Mouse (Mus musculus) heart, embryonic 16.5 days (tissue): ENCODE results near the gene Ncoa7. TPM values are rescaled to one million over a fixed set of nuclear protein-coding genes. Genes with fewer than 3 reads are reported as not detected.

Source experiments
- ATAC-seq: fragments of 200-750 bp; cut with Nextera tagmentation; replicated peaks from 2 replicates; pipeline ENCODE4 v1.8.0; 2017; ENCODE audit warnings: moderate number of reproducible peaks; ENCODE audit not compliant: insufficient read depth, low FRiP score; ENCODE audit errors: extremely low read depth
- H3K27ac ChIP-seq: fragments of 300-500 bp; sonication (generic); 2 replicates; pipeline ENCODE4 v1.5.1; 2014; ENCODE audit warnings: mild to moderate bottlenecking, low read length, control low read depth, moderate library complexity
- H3K27me3 ChIP-seq: fragments of 300-500 bp; sonication (generic); 2 replicates; pipeline ENCODE4 v1.6.1; 2014; ENCODE audit warnings: low read length, mixed read lengths; ENCODE audit not compliant: control insufficient read depth, insufficient read depth
- H3K36me3 ChIP-seq: fragments of 300-500 bp; sonication (generic); 2 replicates; pipeline ENCODE4 v1.6.1; 2014; ENCODE audit not compliant: control insufficient read depth, insufficient read depth
- H3K4me1 ChIP-seq: fragments of 300-500 bp; sonication (generic); 2 replicates; pipeline ENCODE4 v1.6.1; 2014; ENCODE audit warnings: low read length, mixed read lengths; ENCODE audit not compliant: control insufficient read depth, insufficient read depth
- H3K4me2 ChIP-seq: fragments of 300-500 bp; sonication (generic); 2 replicates; pipeline ENCODE4 v1.6.1; 2014; ENCODE audit warnings: low read depth, mild to moderate bottlenecking, control low read depth, low read length
- H3K4me3 ChIP-seq: fragments of 300-500 bp; sonication (generic); 2 replicates; pipeline ENCODE4 v1.5.1; 2014; ENCODE audit warnings: mild to moderate bottlenecking, control low read depth, low read length
- H3K9ac ChIP-seq: fragments of 300-500 bp; sonication (generic); 2 replicates; pipeline ENCODE4 v1.6.1; 2014; ENCODE audit warnings: low read length, control low read depth
- H3K9me3 ChIP-seq: fragments of 300-500 bp; sonication (generic); replicated peaks from 2 replicates; pipeline ENCODE4 v1.6.1; 2016; ENCODE audit warnings: low read length; ENCODE audit not compliant: control insufficient read depth
- WGBS: fragments of 180-500 bp; shearing (Covaris S2); extraction: QIAGEN DNeasy Blood & Tissue Kit; methylation state at CpG from one replicate; pipeline ENCODE4 v1.1.7; 2014; 5-methylcytosine and 5-hydroxymethylcytosine counted together
- polyA plus RNA-seq: library from polyadenylated mRNA; unstranded; fragments of >200 nt; fragmentation: Nextera tagmentation; extraction: Ambion mirVana; gene quantifications from 2 replicates; pipeline ENCODE4 v1.2.1, GENCODE M21; 2015

Ncoa7 gene
- polyA plus RNA-seq, 1 experiment from 2014 or later: 7.7 TPM

- Histone ChIP-seq H3K9me3 (no peaks in the 10 kb centered on the region), H3K36me3 (no peaks in the 10 kb centered on the region), H3K27ac (no peak overlapping the region), H3K4me1 (peaks cover 5% of the 10 kb centered on the region), H3K27me3 (no peaks in the 10 kb centered on the region), H3K4me3 (no peak overlapping the region), H3K9ac (no peak overlapping the region), H3K4me2 (no peak overlapping the region)
- no peak for ATAC-seq
Measured at GRCm38 (mm10) chr10:30756064-30756463, 47.1 kb downstream of the Ncoa7 start.

GRCm38 (mm10) chr10:30754825-30755457 lies 48.2 kb downstream of the Ncoa7 start:
- Histone ChIP-seq H3K4me3 (peak overlapping the region; percentile 22), H3K36me3 (no peaks in the 10 kb centered on the region), H3K9ac (peak overlapping the region; percentile 57)

GRCm38 (mm10) chr10:30754082-30754481 lies 49.0 kb downstream of the Ncoa7 start:
- Histone ChIP-seq H3K9me3 (no peaks in the 10 kb centered on the region), H3K4me3 (no peak overlapping the region), H3K9ac (no peak overlapping the region), H3K4me1 (peaks cover 5% of the 10 kb centered on the region), H3K27ac (no peak overlapping the region), H3K36me3 (no peaks in the 10 kb centered on the region), H3K27me3 (no peaks in the 10 kb centered on the region), H3K4me2 (no peak overlapping the region)
- ATAC-seq: no peak
- 83% methylated on average over 3 of the region's 3 CpGs for WGBS

More at GRCm38 (mm10) chr10:30754825-30755457, 48.2 kb downstream of the Ncoa7 start:
- Histone ChIP-seq H3K4me2 (peak overlapping the region; percentile 56), H3K27ac (peak overlapping the region; percentile 29; the same call in 1 of the 2 replicates), H3K27me3 (no peaks in the 10 kb centered on the region), H3K4me1 (peaks cover 5% of the 10 kb centered on the region), H3K9me3 (no peaks in the 10 kb centered on the region)
- 22% methylated on average over 4 of the region's 4 CpGs for WGBS
- ATAC-seq: no peak

GRCm38 (mm10) chr10:30752485-30752884 lies 50.6 kb downstream of the Ncoa7 start:
- Histone ChIP-seq H3K4me1 (peaks cover 5% of the 10 kb centered on the region), H3K27ac (no peak overlapping the region), H3K9me3 (no peaks in the 10 kb centered on the region), H3K36me3 (no peaks in the 10 kb centered on the region), H3K27me3 (no peaks in the 10 kb centered on the region), H3K4me2 (no peak overlapping the region), H3K4me3 (no peak overlapping the region), H3K9ac (no peak overlapping the region)
- ATAC-seq: no peak
- 73% methylated on average over 3 of the region's 3 CpGs for WGBS

- H3K36me3 ChIP-seq: no peaks in the 10 kb centered on the region
- H3K9ac ChIP-seq: no peak overlapping the region
- no peak overlapping the region for H3K4me3 ChIP-seq
- no peaks in the 10 kb centered on the region for H3K9me3 ChIP-seq
- H3K4me2 ChIP-seq: no peak overlapping the region
- ATAC-seq: no peak
- 90% methylated on average over 4 of the region's 4 CpGs for WGBS
- H3K4me1 ChIP-seq: peaks cover 5% of the 10 kb centered on the region
- no peak overlapping the region for H3K27ac ChIP-seq
- H3K27me3 ChIP-seq: no peaks in the 10 kb centered on the region
Measured at GRCm38 (mm10) chr10:30751586-30751985, 51.5 kb downstream of the Ncoa7 start.

GRCm38 (mm10) chr10:30749807-30750206 lies 53.3 kb downstream of the Ncoa7 start:
- H3K27me3 ChIP-seq: no peaks in the 10 kb centered on the region
- no peaks in the 10 kb centered on the region for H3K36me3 ChIP-seq
- H3K4me3 ChIP-seq: no peak overlapping the region
- H3K27ac ChIP-seq: no peak overlapping the region
- H3K4me2 ChIP-seq: no peak overlapping the region
- no peak for ATAC-seq
- WGBS: 60% methylated on average over 4 of the region's 4 CpGs
- H3K9me3 ChIP-seq: no peaks in the 10 kb centered on the region
- no peak overlapping the region for H3K9ac ChIP-seq
- peaks cover 8% of the 10 kb centered on the region; the same call in 1 of the 2 replicates for H3K4me1 ChIP-seq

GRCm38 (mm10) chr10:30745238-30745974 lies 57.7 kb downstream of the Ncoa7 start:
- H3K27me3 ChIP-seq: no peaks in the 10 kb centered on the region
- H3K36me3 ChIP-seq: no peaks in the 10 kb centered on the region
- H3K27ac ChIP-seq: no peak overlapping the region
- H3K4me2 ChIP-seq: no peak overlapping the region
- ATAC-seq: peak; percentile 37; the same call in 1 of the 2 replicates
- no peak overlapping the region for H3K4me3 ChIP-seq
- 84% methylated on average over 3 of the region's 3 CpGs for WGBS
- peaks cover 6% of the 10 kb centered on the region; the same call in 1 of the 2 replicates for H3K4me1 ChIP-seq
- H3K9ac ChIP-seq: no peak overlapping the region
- no peaks in the 10 kb centered on the region for H3K9me3 ChIP-seq

- Histone ChIP-seq H3K4me1 (peaks cover 6% of the 10 kb centered on the region; the same call in 1 of the 2 replicates), H3K36me3 (no peaks in the 10 kb centered on the region), H3K4me2 (no peak overlapping the region), H3K9ac (no peak overlapping the region), H3K4me3 (no peak overlapping the region), H3K27me3 (no peaks in the 10 kb centered on the region), H3K27ac (no peak overlapping the region), H3K9me3 (no peaks in the 10 kb centered on the region)
- no peak for ATAC-seq
Measured at GRCm38 (mm10) chr10:30743275-30743674, 59.9 kb downstream of the Ncoa7 start.

- H3K36me3 ChIP-seq: no peaks in the 10 kb centered on the region
- H3K9ac ChIP-seq: no peak overlapping the region
- no peak overlapping the region for H3K4me3 ChIP-seq
- H3K9me3 ChIP-seq: no peaks in the 10 kb centered on the region
- 93% methylated on average over 3 of the region's 3 CpGs for WGBS
- ATAC-seq: no peak
- H3K27me3 ChIP-seq: no peaks in the 10 kb centered on the region
- no peak overlapping the region for H3K4me2 ChIP-seq
- H3K27ac ChIP-seq: no peak overlapping the region
- H3K4me1 ChIP-seq: no peaks in the 10 kb centered on the region
Measured at GRCm38 (mm10) chr10:30738403-30738802, 64.7 kb downstream of the Ncoa7 start.
